Mouse (Mus musculus) common myeloid progenitor, adult 5-6 weeks (primary cell): ENCODE measurements at regions not wholly inside any gene's neighbourhood (a gene's known extent, or its start where the extent isn't known, plus 50 kb on each side); places are given as distances from the start of the nearest gene placed in this dataset.
A peak's percentile ranks its signal among the peaks of the same experiment; 100 is the strongest.

ENCODE experiments used
- ATAC-seq: replicated peaks from 2 replicates; pipeline ENCODE4 v1.8.0; 2016; ENCODE audit warnings: low read depth, mild to moderate bottlenecking, moderate TSS enrichment, inconsistent platforms; ENCODE audit not compliant: poor library complexity, severe bottlenecking

DNA sequence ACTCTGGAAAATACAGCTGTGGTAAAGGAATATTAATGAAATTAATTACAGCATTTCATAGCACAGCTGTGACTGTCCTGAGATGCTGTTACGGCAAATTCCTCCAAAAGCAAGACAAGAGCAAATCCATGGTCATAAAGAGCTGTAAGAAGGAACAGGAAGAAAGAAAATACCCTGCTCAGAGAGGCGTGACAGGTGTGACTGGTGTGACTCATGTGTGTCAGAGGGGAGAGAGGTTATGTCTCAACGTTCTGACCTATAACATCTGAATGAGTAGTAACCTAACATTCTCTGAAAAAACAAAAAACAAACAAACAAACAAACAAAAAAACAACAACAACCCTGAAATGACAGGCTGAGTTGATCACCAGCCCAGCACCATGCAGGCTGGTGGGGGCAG, 267.5 kb downstream of the Hivep2 start:
- ATAC-seq, result no peak

DNA sequence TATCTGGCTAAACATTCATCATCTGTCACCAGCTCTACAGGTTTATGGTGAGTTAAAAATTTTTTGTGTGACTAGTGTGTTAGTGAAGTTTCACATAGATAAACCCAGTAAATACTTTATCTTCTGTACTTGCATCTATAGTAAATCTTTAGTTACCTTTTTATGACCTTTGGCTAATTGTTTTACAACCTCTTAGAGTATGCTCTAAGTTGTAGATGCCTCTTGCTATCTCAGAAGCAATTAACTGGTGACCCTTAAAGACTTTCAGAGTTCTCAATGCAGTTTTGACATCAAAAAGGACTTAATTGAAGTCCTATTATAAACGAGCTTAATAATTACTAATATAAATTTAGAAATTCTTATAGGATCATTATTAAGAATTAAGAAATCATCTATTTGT, 265.6 kb downstream of the Hivep2 start:
- ATAC-seq, result no peak

DNA sequence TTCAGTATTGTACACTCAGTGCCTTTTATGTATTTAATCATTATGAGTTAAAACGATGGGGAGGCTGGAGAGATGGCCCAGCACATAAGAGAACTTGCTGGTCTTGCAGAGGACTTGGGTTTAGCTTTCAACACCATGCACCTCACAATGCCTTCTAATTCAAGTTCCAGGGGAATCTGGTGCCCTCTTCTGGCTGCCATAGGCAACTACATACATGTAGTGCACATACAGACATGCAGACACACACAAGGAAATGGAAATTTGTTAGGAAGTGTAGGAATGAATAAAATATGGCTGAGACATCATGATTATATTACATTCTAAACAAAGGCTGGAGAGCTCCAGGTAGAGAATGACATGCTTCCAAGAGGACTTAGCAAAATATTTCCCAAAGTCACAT, 251.4 kb downstream of the Hivep2 start:
- ATAC-seq, result no peak

DNA sequence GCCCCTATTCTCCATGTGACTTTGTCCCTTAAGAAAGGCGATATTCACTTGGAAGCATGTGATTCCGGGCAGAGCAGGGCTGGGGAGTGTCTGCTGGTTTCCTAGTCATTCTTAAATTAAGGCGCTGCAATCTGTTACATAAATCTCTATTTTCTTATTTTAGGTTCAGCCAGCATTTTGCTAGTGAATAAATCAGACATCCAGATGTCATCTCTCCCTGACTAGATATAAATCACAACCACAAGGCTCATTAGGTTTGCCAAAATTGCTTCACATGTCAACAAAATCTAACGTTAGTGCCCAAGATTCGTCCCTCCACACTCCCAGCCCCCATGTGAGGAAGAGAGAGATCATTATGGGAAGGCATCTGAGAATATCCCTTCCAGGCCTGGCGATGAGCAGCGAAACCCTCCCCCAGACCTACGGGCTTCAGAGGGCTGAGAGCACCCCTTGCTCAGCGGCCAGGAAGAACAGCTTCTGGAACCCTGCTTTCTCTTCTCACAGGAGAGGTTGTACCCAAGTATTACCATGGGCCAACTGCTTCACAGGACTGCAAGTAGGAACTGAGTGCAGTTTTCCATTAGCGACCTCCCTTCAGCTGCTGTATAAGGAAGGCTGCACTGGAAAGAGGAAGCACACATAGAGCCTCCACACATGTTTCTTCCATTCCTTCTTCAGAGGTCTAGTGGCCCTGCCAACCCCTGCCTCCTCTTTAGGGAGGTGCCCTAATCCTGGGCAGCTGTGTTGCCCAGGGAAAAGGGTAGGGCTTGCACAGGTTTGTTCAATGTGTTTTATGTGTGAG, 250.5 kb downstream of the Hivep2 start:
- peak; percentile 74 for ATAC-seq

DNA sequence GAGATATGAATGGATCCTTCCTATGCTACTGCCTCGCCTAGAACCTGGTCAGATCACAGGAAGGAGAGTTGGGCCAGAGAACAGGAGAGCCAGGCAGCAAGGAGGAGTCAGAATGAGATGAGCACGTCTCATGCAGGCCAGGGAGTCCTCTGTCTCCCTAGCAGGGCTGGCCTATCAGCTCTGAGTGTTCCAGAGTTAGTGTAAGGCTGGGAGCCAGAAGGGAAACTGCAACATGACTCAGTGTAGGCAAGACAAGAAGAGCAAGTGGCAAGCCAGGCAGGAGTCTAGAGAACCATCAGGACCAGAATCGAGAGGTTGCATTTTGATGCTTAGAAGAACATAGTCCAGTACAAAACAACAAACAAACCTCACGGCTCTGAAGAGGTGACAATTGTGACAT, 249.6 kb downstream of the Hivep2 start:
- no peak for ATAC-seq

DNA sequence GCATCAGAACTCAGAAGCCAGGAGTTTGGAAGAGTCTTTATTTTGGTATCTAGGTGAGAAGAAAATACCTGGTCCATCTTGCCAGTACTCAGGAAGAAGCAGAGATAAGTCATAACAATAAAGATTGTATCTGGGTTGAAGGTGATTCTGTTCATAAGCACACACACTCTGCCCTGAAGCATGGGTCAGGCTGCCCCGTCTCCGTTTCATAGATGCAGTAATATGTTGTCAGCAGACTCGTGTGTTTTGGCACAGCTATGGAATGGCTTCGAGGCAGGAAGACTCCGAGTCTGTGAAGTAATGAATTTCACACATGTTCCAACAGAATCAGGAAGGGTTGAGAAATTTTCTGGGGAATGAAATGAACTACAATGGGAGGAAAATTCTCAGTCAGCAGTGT, 247.7 kb downstream of the Hivep2 start:
- ATAC-seq, result no peak

DNA sequence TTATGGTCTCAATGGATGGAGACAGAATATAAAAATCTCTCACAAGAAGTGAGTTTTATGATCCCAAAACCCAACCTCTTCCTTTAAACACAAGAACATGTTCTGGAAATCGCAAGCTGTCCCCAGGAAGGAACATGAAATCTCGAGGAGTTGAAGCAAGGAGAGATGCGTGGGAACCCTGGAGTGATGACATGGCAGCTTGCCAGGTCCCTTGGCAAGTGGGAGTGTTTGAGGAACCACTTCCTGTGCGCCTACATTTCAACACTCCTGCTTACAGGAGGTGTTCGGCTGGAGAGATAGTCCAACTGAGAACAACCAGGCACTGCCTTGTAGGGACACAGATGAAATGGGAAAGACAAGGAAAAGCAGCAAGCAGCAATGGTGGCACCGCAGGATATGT, 246.1 kb downstream of the Hivep2 start:
- ATAC-seq, result no peak

DNA sequence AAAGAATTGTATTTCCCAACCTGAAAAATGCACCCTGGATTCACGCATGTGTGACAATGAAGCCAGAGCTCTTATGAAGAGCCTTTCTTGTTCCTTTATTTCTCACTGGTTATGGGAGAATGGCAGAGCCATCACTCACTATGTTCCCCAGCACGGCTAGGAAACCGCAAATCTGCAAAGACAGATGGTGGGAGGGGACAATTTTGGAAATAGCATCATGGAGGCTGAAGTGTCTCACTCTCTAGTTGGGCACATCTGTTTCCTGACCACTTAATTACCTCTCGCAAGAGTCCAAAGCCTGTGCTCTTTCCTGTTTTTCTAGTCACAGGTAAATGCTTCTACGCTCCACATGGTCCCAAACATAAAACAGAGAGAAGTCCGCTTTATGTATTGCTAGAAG, 245.6 kb downstream of the Hivep2 start:
- ATAC-seq, result peak; percentile 72

DNA sequence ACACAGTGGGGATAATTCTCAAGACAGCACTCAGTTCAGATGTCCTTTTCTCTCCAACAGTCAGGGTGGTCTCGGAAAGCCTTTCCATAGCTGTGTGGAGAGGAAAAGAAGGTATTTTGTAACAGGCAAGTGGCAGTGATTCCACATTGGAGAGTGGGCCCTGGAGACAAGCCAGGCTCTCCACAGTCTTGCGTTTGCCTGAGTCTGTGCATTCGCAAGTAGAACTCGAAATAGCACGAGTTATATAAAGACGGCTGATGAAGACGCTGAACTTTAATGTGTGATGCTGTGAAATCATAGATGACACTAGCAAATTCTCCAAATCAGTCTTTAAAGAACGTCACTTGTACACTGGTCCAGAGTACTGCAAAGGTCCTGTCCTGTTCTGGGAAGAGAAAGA, 244.6 kb downstream of the Hivep2 start:
- no peak for ATAC-seq

DNA sequence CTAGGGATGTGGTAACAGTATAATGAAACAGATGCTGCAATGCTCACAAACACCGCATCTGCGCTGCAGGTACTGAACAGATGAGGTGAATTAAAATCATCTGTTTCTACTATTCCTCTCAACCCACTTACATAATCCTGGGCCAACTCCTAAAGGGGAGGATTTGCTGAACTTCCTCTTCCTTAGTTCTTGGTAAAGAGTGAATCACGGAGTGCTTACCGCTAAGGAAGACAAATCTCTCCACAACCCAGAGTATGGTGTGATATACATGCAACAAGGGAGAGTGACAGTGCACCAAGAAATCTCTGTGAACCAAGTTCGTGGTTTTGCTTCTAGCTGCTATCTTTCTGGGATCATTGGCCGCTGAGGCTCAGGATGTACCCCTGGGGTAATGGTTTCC, 244.2 kb downstream of the Hivep2 start:
- peak; percentile 60 for ATAC-seq

DNA sequence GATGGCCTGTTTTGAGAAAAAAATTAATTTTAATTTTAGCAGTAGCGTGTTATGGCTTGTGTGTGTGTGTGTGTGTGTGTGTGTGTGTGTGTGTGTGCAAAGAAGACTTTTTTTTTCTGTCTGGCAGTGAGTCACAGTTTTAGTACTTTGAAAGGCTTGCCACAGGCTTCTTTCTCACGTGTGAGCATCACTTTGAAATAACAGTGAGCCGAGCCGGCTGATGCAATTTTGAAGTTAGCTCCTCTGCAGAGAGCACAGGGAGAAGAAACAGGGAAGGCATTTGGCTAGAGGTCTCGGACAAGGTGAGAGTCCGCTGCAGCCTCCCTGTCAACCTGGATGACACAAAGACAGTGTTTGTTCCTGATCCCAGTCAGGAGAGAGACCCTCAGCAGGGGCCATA, 242.3 kb downstream of the Hivep2 start:
- ATAC-seq, result no peak

DNA sequence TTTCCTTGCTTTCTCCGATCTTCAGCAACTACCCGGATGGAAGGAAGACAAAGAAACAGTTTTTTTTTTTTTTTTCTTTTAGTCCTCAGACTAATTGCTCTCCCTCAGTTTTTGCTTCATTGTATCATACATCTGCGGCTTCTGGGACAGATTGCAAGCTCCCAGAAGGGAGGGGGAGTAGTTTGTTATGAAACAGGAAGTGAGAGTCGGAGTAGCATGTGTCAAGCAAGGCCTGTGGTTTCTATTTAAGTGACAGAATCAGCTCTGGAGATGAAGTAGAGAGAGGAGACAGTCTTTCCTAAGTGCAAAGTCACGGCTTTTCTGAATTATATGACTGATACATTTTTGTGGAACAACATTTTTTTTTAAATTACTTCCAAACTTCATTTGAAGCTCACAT, 241.7 kb downstream of the Hivep2 start:
- ATAC-seq, result peak; percentile 84

DNA sequence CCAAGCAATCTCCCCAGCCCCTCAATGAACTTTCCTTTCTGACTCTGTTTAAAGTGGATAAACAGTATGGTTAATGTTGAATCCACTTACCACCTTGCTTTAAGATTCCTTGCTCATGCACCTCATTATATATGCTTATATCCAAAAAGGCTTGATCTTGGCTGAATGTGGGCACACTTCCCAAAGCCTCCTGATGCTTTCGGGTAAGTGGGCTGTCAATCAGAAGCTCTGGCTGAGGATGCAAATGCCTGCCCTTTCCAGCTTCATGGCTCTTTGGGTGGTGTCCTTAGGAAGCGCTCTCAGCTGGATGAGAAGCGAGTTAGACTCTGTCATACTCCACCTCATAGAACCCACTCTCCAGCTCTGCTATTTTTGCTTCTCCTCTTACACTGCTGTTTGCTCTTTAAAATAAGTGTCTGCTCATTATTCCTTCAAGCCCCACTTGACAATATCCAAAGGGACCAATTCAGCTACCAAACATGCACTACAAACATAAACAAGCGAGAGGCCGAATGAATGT, 241.2 kb downstream of the Hivep2 start:
- ATAC-seq, result no peak
